Comparison of ENCODE assay signal across 9 mouse cellular contexts in the genomic region with DNA sequence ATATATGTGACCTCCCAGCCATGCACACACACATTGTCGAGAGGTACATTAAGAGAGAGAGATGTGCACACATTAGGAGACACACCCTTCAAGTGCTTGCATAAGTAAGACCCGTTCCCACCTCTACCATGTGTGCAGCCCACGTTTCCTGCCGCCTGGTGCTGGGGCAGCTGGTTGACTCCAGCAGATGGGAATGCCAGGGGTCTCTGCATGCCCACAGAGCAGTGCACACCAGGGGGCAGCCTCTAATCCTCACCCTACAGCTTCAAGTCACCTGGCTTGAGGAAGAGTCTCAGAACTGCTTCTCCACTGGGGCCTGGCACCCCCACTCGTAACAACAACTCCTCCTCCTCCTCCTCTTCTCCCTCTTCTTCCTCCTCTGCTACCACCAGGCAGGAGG. TPM values are rescaled to one million over a fixed set of nuclear protein-coding genes. Genes with fewer than 3 reads are reported as not detected.
DNase-seq lines count a peak whose midpoint lies in the region; ATAC-seq lines count a peak whose summit lies in the region.
"Had no signal": no experiment of that assay in that cellular context is flagged by ENCODE, and none has a peak within 500 bp of the region (broad histone marks: within the 10 kb centered on the region; RNA-seq: fewer than 3 reads in every experiment).

No protein-coding gene starts in this region.

- H3K4me3 ChIP-seq in kidney, embryonic 14.5 days (ENCODE audit: low read length), result no peak overlapping the region
- H3K4me3 ChIP-seq in embryonic facial prominence, embryonic 15.5 days (replicated peaks), result no peak overlapping the region
- H3K4me3 ChIP-seq in limb, embryonic 13.5 days, result no peak overlapping the region

- H3K27me3 ChIP-seq in kidney, embryonic 14.5 days (ENCODE audit: control insufficient read depth, insufficient read depth, low read length), result no peaks in the 10 kb centered on the region
- no peaks in the 10 kb centered on the region for H3K27me3 ChIP-seq in embryonic facial prominence, embryonic 15.5 days
- H3K27me3 ChIP-seq in limb, embryonic 13.5 days, result no peaks in the 10 kb centered on the region

- no peaks in the 10 kb centered on the region; the same call in 1 of the 2 replicates for H3K36me3 ChIP-seq in kidney, embryonic 14.5 days (ENCODE audit: control insufficient read depth, insufficient read depth, low read length)
- H3K36me3 ChIP-seq in embryonic facial prominence, embryonic 15.5 days, result no peaks in the 10 kb centered on the region
- no peaks in the 10 kb centered on the region; the same call in none of the 2 replicates for H3K36me3 ChIP-seq in limb, embryonic 13.5 days

- WGBS in kidney, embryonic 14.5 days, result 40% methylated on average over 5 of the region's 5 CpGs
- 24% methylated on average over 5 of the region's 5 CpGs for WGBS in embryonic facial prominence, embryonic 15.5 days
- WGBS in limb, embryonic 13.5 days, result 24% methylated on average over 5 of the region's 5 CpGs

- peak overlapping the region; percentile 30; the same call in 1 of the 2 replicates for H3K27ac ChIP-seq in kidney, embryonic 14.5 days (ENCODE audit: low read depth, low read length)
- H3K27ac ChIP-seq in embryonic facial prominence, embryonic 15.5 days (replicated peaks), result peak overlapping the region; percentile 74
- peak overlapping the region; percentile 58; the same call in 1 of the 2 replicates for H3K27ac ChIP-seq in limb, embryonic 13.5 days

- no peak; the same call in 1 of the 2 replicates for ATAC-seq in kidney, embryonic 14.5 days (ENCODE audit: low FRiP score, low TSS enrichment)
- no peak for ATAC-seq in embryonic facial prominence, embryonic 15.5 days (ENCODE audit: insufficient number of reproducible peaks, low FRiP score, low TSS enrichment, low read depth)
- ATAC-seq in limb, embryonic 13.5 days (ENCODE audit: low FRiP score, low read depth), result no peak

- DNase-seq in kidney, adult 18-20 months, result no peak
- DNase-seq in ES-CJ7 (ENCODE audit: low read depth, low spot score), result peak; percentile 66
- DNase-seq in layer of hippocampus, postnatal 36 days, result no peak
- no peak for DNase-seq in gastrocnemius, adult 18-20 months (ENCODE audit: low spot score)
- no peak for DNase-seq in cerebellum, adult 11 months
- DNase-seq: spleen, adult 18-20 months had no signal

- no peak overlapping the region for H3K9ac ChIP-seq in kidney, embryonic 14.5 days (ENCODE audit: low read depth, low read length)
- no peak overlapping the region for H3K9ac ChIP-seq in embryonic facial prominence, embryonic 15.5 days
- H3K9ac ChIP-seq in limb, embryonic 13.5 days, result peak overlapping the region; percentile 14; the same call in 1 of the 2 replicates

- H3K4me2 ChIP-seq in kidney, embryonic 14.5 days (replicated peaks; ENCODE audit: low read depth, low read length), result no peak overlapping the region
- peak overlapping the region; percentile 27 for H3K4me2 ChIP-seq in embryonic facial prominence, embryonic 15.5 days (replicated peaks)
- H3K4me2 ChIP-seq in limb, embryonic 13.5 days (replicated peaks), result peak overlapping the region; percentile 27

- H3K4me1 ChIP-seq in kidney, embryonic 14.5 days (ENCODE audit: control insufficient read depth, insufficient read depth, low read length), result peaks cover 79% of the 10 kb centered on the region
- H3K4me1 ChIP-seq in embryonic facial prominence, embryonic 15.5 days, result peaks cover 91% of the 10 kb centered on the region
- H3K4me1 ChIP-seq in limb, embryonic 13.5 days, result peaks cover 85% of the 10 kb centered on the region

- H3K9me3 ChIP-seq in kidney, embryonic 14.5 days (ENCODE audit: control insufficient read depth, low read length), result no peaks in the 10 kb centered on the region
- H3K9me3 ChIP-seq in embryonic facial prominence, embryonic 15.5 days (replicated peaks), result no peaks in the 10 kb centered on the region
- no peaks in the 10 kb centered on the region for H3K9me3 ChIP-seq in limb, embryonic 13.5 days

RNA-seq across cellular contexts. Expression of gene Bahcc1, which starts 19.7 kb away (rescaled TPM):
- 20.3 and 27.2 TPM in 2 replicates for polyA plus RNA-seq in kidney, embryonic 14.5 days (2014; fragmentation: Nextera tagmentation; extraction: Ambion mirVana)
- polyA plus RNA-seq in embryonic facial prominence, embryonic 15.5 days (2015; fragmentation: Nextera tagmentation; extraction: Ambion mirVana), result 7.9 and 9.3 TPM in 2 replicates
- 12.7 and 13.8 TPM in 2 replicates for polyA plus RNA-seq in limb, embryonic 13.5 days (2015; fragmentation: Nextera tagmentation; extraction: Ambion mirVana)
- total RNA-seq in layer of hippocampus, postnatal 36 days (2021), result 10 to 100 TPM; 19.6 to 20.0 TPM
- total RNA-seq in gastrocnemius, adult 18-20 months (2021), result 1 to 10 TPM; 3.4 to 4.6 TPM
